Mouse (Mus musculus) mature B cell (primary cell): ENCODE measurements around the gene Fgfr1op.
"Not testable (repeated sequence)": the region's sequence is repeated elsewhere in the genome, so short reads cannot be mapped to it uniquely, and the experiment has no call there.

Experiments used
- in situ Hi-C: fragments of 300-500 bp; cut with MboI; formaldehyde crosslinking; loops from 2 replicates; pipeline ENCODE4 v1.14.3; 2019

The Fgfr1op gene

GRCm38 (mm10) chr17:8170331-8170730 lies 5.0 kb downstream of the Fgfr1op start:
- in situ Hi-C loops = no loop called here

DNA sequence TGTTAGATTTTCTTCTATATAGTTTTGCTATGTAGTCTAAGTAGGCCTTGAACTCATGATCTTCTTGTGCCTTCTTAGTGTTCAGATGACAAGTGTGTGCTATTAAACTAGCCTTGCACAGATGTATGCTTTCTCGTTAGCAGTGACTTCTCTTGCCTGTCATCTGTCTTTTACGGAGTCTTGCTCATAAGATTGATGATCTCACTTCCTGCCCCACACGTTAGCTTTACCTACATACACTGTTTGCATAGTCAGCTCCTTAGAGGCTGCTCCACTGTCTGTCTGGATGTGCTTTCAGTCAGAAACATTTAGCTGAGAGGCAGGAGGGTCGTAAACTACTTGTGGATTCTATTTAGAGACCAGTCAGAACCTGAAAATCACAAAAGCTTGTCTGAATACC lies 5.8 kb downstream of the Fgfr1op start:
- in situ Hi-C loops = no loop called here

DNA sequence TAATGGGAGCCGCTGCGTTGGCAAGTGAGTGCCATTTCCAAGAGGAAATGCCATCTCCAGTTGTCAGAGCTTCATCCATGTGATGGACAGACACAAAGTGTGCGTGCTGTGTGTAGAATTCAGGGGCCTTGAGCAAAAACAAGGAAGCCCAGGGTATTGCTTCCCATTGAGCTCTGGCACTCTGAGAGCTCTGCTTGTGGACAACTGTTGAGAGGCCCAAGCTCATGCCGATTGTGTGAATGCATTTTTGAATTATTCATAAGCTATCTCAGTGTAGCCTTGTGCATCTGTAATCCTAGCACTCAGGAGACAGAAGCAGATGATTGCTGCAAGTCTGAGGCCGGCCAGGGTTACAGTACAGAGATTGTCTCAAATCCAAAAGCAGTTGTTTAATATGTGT lies 11.8 kb downstream of the Fgfr1op start:
- in situ Hi-C loops = no loop called here

- in situ Hi-C loops = no loop called here
These were observed 18.5 kb downstream of the Fgfr1op start for GRCm38 (mm10) chr17:8183815-8184214.

DNA sequence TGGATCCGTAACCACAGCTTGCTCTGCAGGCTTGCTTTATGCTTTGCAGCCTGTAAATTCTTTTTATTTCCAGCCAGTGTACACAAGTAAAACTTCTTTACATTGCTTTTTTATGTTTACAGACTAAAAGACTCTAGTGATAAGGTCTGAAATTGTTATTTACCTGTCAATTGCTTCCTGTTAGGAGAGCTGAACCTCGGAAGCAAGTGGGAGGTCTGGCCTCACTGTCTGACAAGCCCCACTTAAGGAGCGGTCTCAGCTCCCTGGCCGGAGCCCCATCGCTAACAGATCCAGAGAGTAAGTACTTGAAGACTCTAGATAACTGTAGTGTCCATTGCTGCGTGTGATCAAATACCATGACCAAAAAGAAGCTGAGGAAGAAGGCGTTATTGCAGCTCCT lies 18.9 kb downstream of the Fgfr1op start:
- in situ Hi-C loops = no loop called here

- in situ Hi-C loops = no loop called here
These were observed 28.4 kb downstream of the Fgfr1op start for GRCm38 (mm10) chr17:8193678-8194077.

DNA sequence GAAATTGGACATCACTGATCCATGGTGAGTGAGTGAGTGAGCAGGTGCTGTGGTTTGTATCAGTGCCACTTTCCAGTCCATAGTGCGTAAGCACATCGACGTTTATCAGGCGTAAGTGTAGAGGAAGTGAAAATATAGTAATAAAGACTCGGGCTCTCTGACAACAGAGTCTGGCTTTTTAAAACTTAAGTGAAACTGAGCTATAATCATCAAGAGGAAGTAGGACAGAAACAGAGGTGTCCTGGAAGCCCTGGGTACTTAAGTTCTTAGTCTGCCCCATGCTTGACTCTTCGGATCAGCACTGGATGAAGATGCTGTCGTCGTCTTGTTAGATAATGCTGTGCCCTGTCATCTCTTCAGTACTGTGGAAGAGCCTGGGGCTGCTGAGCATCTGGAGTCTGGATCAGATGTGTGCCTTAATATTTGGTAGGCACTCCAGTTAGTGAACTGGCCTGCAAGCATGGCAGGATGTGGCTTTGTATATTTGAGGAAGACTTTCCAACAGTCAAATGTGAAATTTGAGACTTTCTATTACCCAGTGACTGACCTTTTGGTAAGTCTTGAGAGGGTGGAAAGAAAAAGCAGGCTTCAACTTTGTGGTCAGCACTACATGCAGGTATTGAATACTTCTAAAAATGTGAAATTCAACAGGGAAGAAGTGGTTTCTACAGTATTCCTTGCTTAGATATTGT lies 30.5 kb downstream of the Fgfr1op start:
- in situ Hi-C loops = no loop called here

GRCm38 (mm10) chr17:8197652-8198051 lies 32.4 kb downstream of the Fgfr1op start:
- in situ Hi-C loops = no loop called here

- in situ Hi-C loops = no loop called here
These were observed 34.0 kb downstream of the Fgfr1op start for GRCm38 (mm10) chr17:8199067-8199935.

GRCm38 (mm10) chr17:8199936-8200330 lies 34.6 kb downstream of the Fgfr1op start:
- in situ Hi-C loops = loop anchor here (5.0 kb wide), 1 partner anchor 47 kb away; no protein-coding TSS in a partner anchor

DNA sequence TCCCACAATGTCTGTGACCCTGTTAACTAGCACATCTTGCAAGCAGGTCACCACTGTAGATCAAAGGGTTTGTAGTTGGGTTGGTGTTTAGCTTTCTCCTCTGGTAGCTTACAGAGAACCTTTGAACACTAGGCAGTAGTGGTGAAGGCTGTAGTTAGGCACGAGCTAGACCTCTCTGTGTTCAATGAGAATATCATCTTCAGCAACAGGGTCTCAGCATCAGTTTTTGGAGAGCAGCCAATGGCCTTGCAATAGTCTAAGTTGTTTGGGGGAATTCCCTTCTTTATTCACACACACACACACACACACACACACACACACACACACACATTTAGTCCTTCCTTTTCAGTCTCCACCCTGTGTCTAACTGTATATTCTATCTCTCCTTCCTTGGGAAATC lies 38.2 kb downstream of the Fgfr1op start:
- in situ Hi-C loops = loop anchor here (5.0 kb wide), 1 partner anchor 44 kb away; no protein-coding TSS in a partner anchor

DNA sequence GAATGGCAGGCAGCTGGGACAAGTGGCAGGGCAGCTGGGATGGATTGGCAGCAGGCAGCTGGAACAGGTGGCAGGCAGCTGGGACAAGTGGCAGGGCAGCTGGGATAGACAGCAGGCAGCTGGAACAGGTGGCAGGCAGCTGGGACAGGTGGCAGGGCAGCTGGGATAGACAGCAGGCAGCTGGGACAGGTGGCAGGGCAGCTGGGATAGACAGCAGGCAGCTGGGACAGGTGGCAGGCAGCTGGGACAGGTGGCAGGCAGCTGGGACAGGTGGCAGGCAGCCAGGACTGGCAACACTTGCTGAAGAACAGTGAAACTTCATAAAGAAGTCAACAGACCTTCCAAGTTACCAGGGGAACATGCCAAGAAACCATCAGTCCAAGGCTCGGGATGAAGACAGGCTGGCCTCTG lies 39.9 kb downstream of the Fgfr1op start:
- in situ Hi-C loops = not testable (repeated sequence)

DNA sequence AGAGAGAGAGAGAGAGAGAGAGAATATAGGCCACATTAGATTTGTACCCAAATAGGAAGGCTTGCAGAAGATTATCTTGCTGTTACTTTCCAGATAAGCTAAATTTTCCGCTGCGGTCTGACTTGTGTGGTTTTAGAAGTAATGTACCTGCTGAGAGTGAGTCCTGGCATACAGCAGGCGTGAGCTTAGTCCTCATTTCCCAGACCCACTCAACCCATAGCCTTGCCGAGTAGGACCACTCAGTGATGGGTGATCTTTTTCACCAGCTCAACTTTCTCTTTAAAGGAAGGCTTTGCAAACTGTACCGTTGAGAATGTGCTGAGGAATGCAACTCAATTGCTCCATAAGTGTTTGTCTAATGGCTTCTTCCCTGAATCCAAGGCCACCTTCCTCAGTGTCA lies 41.4 kb downstream of the Fgfr1op start:
- in situ Hi-C loops = no loop called here

DNA sequence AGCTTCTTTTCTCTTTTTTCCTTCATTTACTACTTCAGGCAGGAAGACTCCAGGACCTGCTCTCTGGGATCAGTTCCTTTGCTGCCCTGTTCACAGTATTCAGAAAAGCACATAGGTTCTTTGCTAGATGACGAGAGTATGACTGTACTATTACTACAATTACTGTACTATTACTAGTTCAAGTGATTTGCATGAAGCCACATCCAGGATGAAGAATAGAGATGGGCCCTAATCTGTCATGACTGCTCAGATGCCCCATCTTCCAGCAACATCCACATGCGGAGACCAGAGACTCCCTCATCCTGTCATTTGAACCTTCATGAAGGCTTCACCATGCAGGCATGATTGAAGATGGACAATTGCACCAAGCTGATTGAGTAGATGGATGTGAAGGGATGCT lies 44.4 kb downstream of the Fgfr1op start:
- in situ Hi-C loops = no loop called here

DNA sequence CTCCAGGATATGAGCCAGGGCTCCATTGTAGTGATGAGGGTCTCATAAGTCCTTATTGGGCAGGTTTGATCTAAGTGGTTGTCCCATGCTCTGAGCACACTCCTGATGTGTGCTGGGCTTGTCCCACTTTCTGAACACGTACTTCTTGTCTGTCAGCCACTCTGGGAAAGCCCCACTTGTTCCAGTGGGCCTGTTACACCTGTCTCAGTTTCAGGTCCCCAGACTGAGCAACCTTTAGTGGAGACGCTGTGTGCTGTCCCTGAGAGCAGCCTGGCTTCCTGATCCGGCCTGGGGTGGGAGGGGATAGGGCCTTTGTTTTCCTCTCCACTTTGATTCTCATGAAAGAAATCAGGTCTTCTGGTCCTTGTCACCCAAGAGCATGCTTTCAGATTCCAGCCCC lies 44.9 kb downstream of the Fgfr1op start:
- in situ Hi-C loops = no loop called here

- in situ Hi-C loops = no loop called here
These were observed 45.4 kb downstream of the Fgfr1op start for GRCm38 (mm10) chr17:8210675-8211074.

DNA sequence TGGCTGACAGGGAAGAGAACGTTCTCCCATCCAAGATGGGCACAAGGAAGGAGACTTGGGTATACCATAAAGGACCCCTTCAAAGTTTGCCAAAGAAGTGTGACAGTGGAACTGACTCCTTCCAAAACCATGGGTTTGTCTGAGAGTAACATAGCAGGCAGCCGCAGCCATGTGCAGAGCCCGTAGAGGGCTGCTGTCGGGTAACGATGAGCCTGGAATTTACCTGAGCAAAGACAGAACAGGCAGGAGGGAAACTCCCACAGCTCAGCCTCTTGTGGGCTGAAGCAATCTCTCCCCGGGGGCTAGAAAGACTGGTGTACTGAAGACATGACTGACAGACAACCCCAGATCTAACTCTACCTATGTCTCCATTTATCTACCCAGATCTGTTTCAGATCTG lies 46.1 kb downstream of the Fgfr1op start:
- in situ Hi-C loops = no loop called here

DNA sequence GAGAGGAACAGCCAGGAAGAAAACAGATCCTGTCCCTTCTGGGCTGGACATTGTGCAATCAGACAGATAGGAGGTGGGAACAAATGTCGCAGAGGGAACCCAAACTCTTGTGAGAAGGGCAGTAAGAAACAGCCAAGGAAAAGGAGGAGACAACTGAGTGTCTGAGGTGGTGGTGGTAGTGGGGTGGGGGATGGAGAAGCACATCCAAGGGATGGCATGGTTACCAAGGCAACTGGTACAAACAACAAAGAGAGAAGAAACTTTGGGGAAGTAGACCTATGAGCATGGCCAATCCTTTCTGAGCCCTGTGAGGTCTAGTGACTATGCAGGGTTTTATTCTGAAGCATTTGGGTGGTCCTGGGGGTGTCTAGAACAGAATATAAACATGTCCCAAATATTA lies 49.1 kb downstream of the Fgfr1op start:
- in situ Hi-C loops = no loop called here

- in situ Hi-C loops = no loop called here
These were observed 49.9 kb downstream of the Fgfr1op start for GRCm38 (mm10) chr17:8215016-8215745.

GRCm38 (mm10) chr17:8223225-8223624 lies 57.9 kb downstream of the Fgfr1op start:
- in situ Hi-C loops = no loop called here

GRCm38 (mm10) chr17:8224072-8224471 lies 58.8 kb downstream of the Fgfr1op start:
- in situ Hi-C loops = no loop called here

- in situ Hi-C loops = no loop called here
These were observed 59.9 kb downstream of the Fgfr1op start for GRCm38 (mm10) chr17:8225166-8225565.
